Mouse (Mus musculus): ENCODE measurements at regions not wholly inside any gene's neighbourhood (a gene's known extent, or its start where the extent isn't known, plus 50 kb on each side); places are given as distances from the start of the nearest gene placed in this dataset.

DNA sequence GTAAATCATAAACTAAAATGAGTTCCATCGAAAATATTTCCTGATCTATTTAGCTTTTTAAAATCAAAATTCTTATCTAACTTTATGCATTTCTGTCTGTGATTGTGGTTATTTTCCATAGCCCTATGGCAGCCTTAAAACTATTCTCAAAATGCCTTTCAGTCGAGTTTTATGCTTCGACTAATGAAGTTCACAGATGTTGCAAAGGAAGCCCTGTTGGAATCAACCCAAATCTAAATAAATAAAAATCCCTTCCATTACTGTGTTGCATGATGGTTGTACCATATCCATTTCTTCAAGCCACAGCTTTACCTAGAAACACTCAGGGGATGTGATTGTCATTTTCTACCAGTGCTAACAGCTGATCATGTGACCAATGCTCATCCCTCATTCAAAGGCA is 585.6 kb upstream of the N6amt1 start:
- DNase-seq: no peak

DNA sequence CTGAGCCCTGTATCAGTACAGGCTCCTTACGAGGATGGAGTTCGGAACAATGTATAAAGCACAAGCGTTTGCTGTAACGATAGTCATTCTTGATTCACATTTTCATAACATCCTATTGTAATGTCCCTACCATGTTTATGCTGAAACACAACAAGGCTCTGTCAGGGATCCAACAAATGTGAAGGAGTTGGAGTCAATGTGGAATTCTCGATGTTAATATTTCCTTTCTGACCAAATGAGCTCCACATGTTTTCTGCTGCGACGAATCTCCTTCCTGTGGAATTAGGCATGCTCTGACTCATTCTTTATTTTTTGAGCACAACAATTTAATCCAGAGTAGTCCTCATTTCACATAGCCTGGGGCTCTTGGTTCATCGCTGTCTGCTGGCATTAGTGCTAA is 588.0 kb upstream of the N6amt1 start:
- DNase-seq: no peak

- no peak for DNase-seq
Measured at GRCm38 (mm10) chr16:86741236-86741635, 612.7 kb upstream of the N6amt1 start.

DNA sequence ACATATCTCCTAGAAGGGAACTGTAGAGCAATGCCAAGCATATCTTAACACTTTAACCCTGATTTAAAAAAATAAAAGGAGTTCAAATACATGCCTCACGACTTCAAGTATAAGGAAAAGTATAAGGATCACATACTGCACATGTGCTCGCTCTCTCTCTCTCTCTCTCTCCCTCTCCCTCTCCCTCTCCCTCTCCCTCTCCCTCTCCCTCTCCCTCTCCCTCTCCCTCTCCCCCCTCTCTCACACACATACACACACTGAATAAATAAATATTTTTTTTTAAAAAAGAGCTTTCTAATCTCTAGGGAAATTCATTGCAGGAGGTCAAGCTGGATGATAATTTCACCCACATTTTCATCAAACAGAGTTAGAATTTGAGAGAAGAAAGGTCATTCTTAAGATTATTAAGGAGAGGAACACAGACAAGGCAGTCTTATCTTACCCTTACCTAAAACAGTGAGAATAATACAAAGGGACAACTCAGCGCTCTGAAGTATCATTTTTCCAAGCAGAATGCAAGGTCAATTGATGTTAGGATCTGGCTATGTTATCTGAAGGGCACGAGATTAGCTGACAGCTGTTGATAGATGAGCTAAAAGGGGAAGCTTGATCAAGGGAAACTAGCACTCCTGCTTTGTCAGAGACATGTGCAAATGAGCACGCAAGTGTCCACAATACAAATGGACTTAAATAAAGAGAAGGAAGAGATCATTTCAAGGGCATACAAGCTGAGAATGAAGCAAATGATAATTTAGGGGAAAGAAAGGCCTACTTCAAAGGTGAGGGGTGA is 634.8 kb upstream of the N6amt1 start:
- no peak for DNase-seq

DNA sequence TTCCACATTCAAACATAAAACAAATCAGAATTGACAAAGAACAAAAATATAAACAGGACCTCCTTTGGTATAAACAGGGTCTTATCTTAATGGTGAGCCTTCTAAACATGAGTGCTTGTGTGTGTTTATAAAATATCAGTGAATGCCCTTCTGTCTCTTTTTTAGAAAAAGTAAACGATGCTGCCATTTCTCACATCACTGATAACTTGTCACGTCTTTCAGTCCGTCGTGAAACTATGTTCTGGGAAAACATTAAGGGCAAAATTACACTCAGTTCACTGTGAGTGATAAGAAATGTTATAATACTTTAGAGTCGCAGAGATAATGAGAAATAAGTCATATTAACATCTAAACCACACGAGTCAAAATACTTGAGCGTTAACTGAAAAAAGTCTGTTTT is 635.6 kb upstream of the N6amt1 start:
- no peak for DNase-seq

GRCm38 (mm10) chr16:86701700-86702099 is 652.3 kb upstream of the N6amt1 start:
- DNase-seq: no peak

- DNase-seq: peak; percentile 72 to 86
Measured at GRCm38 (mm10) chr16:86694497-86694896, 659.5 kb upstream of the N6amt1 start.

- DNase-seq: no peak
Measured at GRCm38 (mm10) chr16:86659154-86659553, 694.8 kb upstream of the N6amt1 start.

DNA sequence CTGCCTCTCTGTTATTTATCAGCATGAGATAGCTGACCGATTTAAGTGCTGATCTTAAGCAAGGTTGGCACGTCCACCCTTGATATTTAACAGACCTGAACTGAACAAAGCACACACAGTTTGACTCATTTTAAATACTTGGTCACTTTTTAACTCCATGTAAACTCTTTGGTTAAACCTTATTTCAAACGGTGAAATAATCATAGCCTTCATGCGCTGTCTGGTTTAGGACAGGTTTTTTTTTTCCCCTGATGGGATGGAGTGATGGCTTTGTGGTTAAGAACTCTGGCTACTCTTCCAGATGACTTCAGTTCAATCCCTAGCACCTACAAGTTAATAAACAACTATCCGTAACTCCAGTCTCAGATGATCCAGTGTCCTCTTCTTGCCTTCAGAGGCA is 706.7 kb upstream of the N6amt1 start:
- no peak for DNase-seq

DNA sequence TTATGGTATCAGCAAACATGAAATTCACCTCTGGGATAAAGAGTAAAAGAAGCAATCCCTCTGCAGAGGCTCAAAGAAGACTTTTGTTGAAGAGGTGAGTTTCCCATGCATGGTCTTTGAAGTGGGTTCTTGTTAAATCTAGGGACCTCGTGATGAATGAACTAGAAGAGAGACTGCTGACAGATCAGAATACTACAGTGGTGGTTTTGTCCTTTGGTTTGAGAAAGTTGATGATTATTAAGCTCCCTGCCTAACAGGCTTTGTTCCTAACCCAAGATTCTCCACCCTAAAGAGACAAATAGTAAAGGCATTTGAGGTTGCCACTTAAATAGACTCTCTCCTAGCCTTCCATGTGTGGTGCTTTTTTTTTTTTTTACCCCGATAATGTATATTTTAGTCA is 707.2 kb upstream of the N6amt1 start:
- DNase-seq: no peak

DNA sequence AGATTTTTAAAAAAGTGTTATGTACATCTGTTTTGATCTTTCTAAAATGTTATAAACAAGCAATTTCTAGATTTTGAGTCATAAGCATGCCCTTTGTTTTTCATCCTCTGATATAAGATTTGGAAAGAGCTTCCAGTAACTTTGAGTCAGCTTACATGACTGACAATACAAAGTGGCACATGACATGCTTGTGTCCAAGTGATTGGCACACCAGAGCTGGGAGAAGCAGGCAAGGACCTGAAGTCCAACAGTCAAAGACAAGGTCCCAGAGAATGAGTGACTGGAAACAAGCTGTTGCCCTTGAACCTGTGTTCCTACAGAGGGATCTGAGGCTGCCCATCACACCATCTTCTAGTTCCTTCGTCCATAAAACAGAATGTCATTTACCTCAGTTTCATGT is 708.5 kb upstream of the N6amt1 start:
- DNase-seq: peak; percentile 1 to 6

GRCm38 (mm10) chr16:86644912-86645312 is 709.1 kb upstream of the N6amt1 start:
- peak; percentile 43 to 80 for DNase-seq

GRCm38 (mm10) chr16:86604166-86604565 is 702.5 kb upstream of the Adamts5 start:
- DNase-seq: peak; percentile 78

- no peak for DNase-seq
Measured at GRCm38 (mm10) chr16:86594992-86595391, 693.4 kb upstream of the Adamts5 start.

GRCm38 (mm10) chr16:86586044-86586443 is 684.4 kb upstream of the Adamts5 start:
- no peak for DNase-seq

DNA sequence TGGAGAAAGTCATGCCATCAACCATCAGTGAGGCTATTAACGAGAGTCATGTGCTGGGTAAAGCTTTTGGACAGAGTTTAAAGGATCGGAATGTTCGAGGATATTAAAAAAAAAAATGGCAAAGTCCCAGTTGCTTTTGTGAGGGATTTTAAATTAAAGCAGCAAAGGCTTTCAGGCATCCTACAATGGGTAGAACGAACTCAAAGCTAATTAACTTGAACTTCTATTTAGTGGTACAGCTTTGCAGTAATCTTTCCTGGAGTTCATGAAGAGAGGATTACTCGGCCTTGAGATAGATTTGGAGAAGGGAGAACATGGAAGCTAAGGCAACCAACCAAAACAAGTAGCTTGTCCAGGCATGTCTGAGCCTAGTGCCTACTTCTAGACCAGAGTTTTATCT is 676.7 kb upstream of the Adamts5 start:
- no peak for DNase-seq

DNA sequence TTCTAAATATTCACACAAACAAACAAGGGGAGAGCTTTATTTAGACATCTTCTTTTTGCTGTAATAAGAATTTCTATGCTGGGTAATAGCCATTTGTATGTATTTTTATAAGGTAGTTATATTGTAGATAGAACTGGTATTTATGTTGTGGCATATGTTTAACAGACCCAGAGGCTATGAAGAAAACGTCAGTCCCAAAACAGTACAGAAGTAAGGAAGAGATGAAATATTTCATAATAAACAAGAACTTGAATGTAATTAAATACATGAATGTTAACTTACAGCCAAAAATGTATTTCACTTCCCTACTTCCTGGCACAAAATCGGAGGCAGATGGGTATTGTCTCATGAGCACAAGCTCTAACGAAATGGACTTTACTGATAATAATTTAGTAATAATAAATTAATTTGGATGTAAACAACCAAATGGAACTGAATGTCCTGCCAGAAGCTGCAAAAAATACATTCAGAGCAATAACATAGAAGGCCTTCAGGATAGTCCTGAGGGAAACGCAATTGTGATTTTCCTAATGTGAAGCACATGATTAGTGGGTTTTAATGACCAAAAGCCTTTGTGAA is 645.9 kb upstream of the Adamts5 start:
- peak in 1 of 2 experiments; percentile 24 for DNase-seq

DNA sequence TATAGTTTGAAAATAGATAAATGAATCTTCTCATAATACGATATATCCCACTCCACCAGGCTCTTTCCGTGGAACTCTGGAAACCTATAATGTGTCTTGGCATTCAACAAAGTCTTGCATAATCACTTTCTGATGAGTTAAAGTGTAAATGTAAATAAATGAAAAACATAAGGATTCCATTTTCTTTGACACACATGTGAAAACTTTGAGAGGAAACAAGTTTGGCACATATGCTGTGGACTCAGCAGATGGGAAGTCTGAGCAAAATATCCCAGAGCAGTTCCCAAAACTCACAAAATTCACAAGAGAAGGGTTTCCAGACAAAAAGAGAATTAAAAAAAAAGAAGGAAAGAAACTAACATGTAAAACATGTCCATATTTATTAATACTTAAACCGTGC is 645.3 kb upstream of the Adamts5 start:
- no peak for DNase-seq

- DNase-seq: peak; percentile 27 to 47
Measured at GRCm38 (mm10) chr16:86544121-86544520, 642.5 kb upstream of the Adamts5 start.

DNA sequence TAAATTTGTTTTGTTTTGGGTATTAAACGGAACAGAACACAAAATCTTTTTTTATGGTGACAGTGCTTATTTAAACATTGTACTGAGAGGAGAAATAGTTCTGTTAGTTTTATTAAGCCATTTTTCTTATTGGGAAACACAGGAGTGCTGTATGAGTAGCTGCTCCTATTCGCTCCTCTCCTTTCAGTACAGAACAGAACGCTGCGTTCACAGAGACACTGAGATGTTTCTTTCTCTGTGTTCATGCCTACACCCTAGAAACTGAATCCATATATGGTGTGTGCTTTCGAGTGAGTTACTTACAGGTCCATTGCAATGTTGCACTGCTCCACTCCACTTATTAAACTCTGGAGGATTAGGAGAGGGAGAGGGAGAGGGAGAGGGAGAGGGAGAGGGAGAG is 634.9 kb upstream of the Adamts5 start:
- no peak for DNase-seq

DNA sequence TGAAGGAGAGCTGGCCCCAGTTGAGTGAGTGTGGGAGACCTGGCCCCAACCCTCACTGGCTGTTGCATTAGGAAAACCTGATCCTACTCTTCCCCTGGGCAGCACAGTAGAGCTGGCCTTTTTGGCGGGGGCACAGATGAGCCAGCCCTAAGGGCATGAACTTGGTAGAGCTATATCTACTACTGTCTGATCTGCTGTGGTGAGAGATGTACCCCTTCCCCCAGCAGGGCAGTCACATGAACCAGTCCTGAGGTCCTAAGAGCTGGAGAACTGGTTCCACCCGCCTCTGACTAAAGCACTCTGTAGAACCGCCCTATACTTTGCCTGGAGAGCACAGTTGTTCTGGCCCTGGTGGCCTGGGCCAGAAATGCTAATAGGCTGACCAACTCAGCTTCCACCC is 622.5 kb upstream of the Adamts5 start:
- DNase-seq: no peak

DNA sequence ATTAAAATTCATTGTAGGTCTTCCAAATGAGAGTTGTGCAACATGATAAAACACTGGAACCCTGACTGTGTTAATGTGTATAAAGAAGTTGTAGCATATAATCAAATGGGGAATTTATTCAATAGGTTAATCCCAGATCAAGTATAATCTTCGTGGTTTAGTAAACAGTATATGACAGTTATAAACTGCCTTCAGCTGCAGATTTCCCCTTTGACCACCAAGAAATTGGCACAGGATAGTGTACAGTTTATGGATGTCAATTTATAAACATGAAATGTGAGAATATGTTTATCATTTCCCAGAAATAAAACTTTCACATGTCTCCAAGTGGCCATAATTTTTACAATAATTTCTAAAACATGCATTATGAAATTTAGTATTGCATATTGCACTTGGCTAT is 615.3 kb upstream of the Adamts5 start:
- DNase-seq: no peak

- DNase-seq: peak in 1 of 2 experiments; percentile 22
Measured at GRCm38 (mm10) chr16:86516144-86516543, 614.5 kb upstream of the Adamts5 start.

GRCm38 (mm10) chr16:86501074-86501952 is 599.7 kb upstream of the Adamts5 start:
- DNase-seq: no peak

Measured in cerebellum, postnatal 14 days (tissue).